Mouse (Mus musculus) thymus, postnatal 36 days (tissue): ENCODE results near the gene Riok2.

Experiments used
- DNase-seq, 2 experiments: peaks; one replicate each; pipeline ENCODE4 v3.0.0; 2022; ENCODE audit warnings: mixed read lengths in 2 of 2

The Riok2 gene

GRCm38 (mm10) chr17:17408720-17409478 lies 34.8 kb downstream of the Riok2 start:
- DNase-seq = no peak

GRCm38 (mm10) chr17:17409601-17410000 lies 35.5 kb downstream of the Riok2 start:
- no peak for DNase-seq

- no peak for DNase-seq
Measured at GRCm38 (mm10) chr17:17411443-17411842, 37.3 kb downstream of the Riok2 start.

- DNase-seq = no peak
Measured at GRCm38 (mm10) chr17:17412176-17412575, 38.1 kb downstream of the Riok2 start.

GRCm38 (mm10) chr17:17414206-17414605 lies 40.1 kb downstream of the Riok2 start:
- no peak for DNase-seq

GRCm38 (mm10) chr17:17424609-17425307 lies 50.6 kb downstream of the Riok2 start:
- no peak for DNase-seq

- DNase-seq = no peak
Measured at GRCm38 (mm10) chr17:17425308-17425813, 51.3 kb downstream of the Riok2 start.

- DNase-seq = no peak
Measured at GRCm38 (mm10) chr17:17425906-17426305, 51.8 kb downstream of the Riok2 start.

GRCm38 (mm10) chr17:17428888-17429287 lies 54.8 kb downstream of the Riok2 start:
- DNase-seq = no peak

GRCm38 (mm10) chr17:17433679-17434078 lies 59.6 kb downstream of the Riok2 start:
- no peak for DNase-seq

- no peak for DNase-seq
Measured at GRCm38 (mm10) chr17:17438576-17439191, 64.6 kb downstream of the Riok2 start.

- DNase-seq = peak; percentile 16 to 34
Measured at GRCm38 (mm10) chr17:17441876-17442498, 67.9 kb downstream of the Riok2 start.

- DNase-seq = peak; percentile 16 to 22
Measured at GRCm38 (mm10) chr17:17444297-17444886, 70.3 kb downstream of the Riok2 start.
